Mouse (Mus musculus): ENCODE results near the gene Rnf43.

The Rnf43 gene

GRCm38 (mm10) chr11:87709513-87710261 is 47.2 kb downstream of the Rnf43 start:
- DNase-seq (ENCODE audit: extremely low spot score, low spot score), result peak; percentile 53

DNA sequence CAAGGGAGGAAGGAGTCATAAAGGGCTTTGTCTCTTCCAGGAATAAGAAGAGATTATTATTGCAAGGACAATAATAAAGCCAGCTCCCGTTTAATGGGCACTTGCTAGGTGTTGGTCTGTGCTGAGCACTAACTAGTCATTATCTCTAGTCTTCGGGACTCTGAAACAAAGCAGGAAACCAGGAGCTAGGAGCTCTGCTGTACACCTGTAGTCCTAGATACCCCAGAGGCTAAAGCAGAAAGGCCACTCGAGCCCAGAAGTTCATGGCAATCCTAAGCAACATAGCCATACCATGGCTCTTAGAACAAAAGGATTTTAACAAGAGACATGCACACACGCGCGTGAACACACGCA is 47.7 kb downstream of the Rnf43 start:
- no peak for DNase-seq (ENCODE audit: extremely low spot score, low spot score)

DNA sequence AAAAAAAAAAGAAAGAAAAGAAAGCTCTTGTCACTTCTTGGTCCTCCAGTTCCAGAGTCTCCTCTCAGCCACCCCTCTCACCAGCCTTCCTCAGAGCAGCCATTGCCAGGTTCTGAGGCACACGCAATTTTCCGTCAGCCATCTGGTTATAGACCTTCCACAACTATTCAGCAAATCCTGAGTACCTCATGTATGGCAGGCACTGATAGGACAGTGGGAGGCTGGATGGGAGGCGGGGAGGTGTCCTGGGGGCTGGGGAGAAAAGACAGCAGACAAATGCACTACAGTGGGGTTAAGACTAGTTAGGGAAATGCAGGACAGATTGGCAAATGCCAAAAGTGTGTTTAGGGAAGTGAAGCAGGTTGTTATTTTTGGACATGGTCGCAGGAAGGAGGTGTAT is 49.7 kb downstream of the Rnf43 start:
- no peak for DNase-seq (ENCODE audit: extremely low spot score, low spot score)

GRCm38 (mm10) chr11:87715999-87716398 is 53.5 kb downstream of the Rnf43 start:
- no peak for DNase-seq (ENCODE audit: extremely low spot score, low spot score)

DNA sequence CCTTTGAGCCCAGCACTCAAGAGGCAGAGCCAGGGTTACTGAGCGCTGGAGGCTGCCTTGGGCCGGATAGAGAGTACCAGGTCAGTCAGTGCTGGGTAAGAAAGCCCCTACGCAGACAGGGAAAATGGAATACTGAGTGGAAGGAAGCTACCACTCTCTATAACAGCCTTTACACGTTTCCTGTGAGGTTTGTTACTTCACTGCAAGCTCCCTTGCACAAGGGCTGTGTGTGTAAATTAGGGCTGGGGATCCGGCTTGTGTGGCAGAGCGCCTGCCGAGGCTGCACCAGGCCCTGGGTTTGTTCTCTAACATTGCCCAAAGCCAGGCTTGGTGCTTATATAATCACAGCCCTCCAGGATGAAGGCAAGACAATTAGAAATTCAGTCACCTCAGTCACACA is 57.0 kb downstream of the Rnf43 start:
- no peak for DNase-seq (ENCODE audit: extremely low spot score, low spot score)

- DNase-seq (ENCODE audit: extremely low spot score, low spot score), result no peak
Measured at GRCm38 (mm10) chr11:87720324-87720723, 57.8 kb downstream of the Rnf43 start.

DNA sequence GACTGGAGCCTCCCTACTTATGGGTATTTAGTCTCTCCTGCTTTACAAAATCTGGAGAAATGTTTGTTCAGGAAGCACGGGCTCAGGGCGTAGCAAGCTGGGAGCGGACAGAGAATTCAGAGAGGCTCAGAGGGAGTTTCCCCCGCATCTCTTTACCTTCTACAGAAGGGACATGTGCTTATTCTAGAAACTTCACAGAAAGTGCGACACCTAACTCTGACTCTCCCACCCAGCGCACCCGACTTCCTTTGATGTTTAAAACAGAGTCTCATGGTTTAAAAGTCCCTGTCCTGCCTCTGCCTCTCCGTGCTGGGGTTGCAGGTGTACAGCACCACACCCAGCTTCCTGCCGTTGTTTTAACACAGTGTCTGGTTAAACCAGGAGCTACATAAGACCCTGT is 58.3 kb downstream of the Rnf43 start:
- DNase-seq (ENCODE audit: extremely low spot score, low spot score), result no peak

DNA sequence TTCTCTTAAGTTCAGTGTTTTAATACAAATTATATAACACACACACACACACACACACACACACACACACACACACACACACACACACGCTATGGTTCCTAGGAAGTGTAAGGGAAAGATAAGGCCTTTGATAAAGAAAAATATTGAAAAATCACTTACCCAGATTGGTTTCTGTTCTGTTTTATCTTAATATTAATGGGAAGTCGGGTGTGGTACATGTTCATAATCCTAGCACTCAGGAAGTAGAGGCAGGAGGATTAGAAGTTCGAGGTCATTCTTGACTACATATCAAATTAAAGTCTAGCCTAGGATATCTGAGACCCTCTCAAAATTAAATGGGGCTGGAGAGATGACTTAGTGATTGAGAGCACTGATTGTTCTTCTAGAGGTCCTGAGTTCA is 59.6 kb downstream of the Rnf43 start:
- no peak for DNase-seq (ENCODE audit: extremely low spot score, low spot score)

GRCm38 (mm10) chr11:87722891-87723290 is 60.4 kb downstream of the Rnf43 start:
- DNase-seq (ENCODE audit: extremely low spot score, low spot score), result no peak

- no peak for DNase-seq (ENCODE audit: extremely low spot score, low spot score)
Measured at GRCm38 (mm10) chr11:87725515-87725914, 63.0 kb downstream of the Rnf43 start.

DNA sequence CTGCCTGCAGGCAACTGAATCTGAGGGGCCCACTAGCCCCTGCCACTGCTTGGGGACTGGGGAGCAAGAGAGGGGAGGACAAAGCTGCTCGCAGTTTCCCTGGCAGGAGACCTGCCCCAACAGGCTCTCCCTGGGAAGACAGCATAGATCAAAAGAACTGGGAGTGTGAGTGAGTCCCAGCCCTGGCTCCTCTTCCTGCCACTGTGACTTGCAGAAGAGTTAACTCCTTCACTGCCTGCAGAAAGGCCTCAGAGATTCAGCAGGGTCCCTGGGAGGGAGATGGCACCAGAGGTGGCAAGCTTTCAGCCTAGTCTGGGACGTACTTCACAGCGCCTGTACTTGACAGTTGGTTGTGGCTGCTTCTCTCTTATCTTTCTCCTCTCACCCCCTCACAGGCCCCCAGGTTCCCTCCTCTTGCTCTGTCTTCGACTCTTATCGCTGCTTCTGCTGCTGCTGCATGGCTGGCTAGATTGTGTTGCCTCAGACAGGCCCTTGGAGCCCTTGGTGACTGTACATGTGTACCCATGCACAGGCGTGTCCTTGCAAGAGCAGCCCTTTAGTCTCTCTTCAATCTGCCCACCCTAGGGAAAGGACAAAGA is 63.5 kb downstream of the Rnf43 start:
- DNase-seq (ENCODE audit: extremely low spot score, low spot score), result peak; percentile 37

GRCm38 (mm10) chr11:87727021-87727420 is 64.5 kb downstream of the Rnf43 start:
- no peak for DNase-seq (ENCODE audit: extremely low spot score, low spot score)

DNA sequence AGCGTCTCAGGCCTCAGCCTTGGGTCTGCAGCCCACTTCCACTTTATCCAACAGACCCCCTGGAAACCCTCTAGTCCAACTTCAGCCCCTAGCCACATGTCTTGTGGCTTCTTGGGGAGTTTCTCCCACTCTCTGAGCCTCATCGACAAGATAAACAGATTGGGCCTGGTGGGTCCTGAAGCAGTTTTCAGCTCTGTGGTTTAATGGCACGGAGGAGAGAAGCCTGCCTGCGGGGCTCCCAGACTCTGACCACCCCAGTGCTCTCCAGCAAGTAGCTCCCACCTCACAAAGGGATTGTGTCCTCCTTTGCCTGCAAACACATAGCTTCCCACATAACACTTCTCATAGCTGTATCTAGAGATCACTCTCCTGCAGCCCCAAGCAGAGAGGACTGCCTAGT is 64.9 kb downstream of the Rnf43 start:
- DNase-seq (ENCODE audit: extremely low spot score, low spot score), result no peak

DNA sequence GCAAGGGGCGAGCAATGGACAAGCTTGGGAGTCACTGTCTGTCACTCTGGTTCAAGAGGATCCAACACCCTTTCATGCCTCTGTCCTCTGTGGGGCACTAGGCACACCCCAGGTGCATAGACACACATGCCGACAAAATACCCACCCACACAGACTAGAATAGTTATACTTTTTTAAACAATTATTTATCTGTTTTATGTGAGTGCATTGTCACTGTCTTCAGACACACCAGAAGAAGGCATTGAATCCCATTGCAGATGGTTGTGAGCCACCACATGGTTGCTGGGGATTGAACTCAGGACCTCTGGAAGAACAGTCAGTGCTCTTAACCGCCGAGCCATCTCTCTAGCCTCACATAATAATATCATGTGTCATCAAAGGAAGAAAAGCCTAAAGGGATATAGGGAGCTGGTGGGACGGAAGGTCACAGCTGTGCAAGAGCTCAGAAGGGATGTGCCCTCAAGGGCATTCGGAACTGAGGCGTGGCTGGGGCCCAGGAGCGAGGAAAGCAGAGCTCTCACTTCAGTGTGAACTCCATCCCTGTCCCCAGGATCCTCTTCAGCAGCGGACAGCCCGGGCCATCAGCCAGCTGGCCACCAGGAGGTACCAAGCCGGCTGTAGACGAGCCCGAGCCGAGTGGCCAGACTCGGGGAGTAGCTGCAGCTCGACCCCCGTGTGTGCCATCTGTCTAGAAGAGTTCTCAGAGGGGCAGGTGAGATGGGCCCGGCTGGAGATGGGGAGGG is 66.5 kb downstream of the Rnf43 start:
- no peak for DNase-seq (ENCODE audit: extremely low spot score, low spot score)

DNA sequence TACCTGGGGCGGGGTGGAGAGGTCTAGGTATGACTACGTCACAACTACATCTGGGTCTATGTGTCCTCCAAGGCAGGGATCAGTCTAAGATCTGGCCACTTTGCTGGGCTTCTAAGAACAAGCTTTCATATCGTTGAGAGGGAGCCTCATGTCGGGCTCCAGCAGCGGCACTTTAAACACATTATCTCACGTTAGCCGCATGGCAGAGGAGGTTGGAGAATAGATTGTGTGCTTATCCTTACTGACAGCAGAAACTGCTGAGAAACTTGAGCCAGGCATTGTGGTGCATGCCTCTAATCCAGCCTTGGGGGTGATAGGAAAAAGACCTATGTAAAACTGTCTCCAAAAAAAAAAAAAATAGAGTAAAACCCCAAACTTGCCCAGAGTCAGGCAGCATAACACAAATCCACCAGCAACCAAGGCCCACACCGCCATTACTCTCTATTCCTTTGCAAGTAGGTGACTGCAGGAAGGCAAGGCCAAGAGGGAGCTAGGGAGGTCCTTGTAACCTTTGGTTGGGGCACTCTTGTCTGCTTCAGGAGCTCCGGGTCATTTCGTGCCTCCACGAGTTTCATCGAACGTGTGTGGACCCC is 67.2 kb downstream of the Rnf43 start:
- DNase-seq (ENCODE audit: extremely low spot score, low spot score), result no peak

GRCm38 (mm10) chr11:87730652-87731310 is 68.3 kb downstream of the Rnf43 start:
- DNase-seq (ENCODE audit: extremely low spot score, low spot score), result no peak

- DNase-seq (ENCODE audit: extremely low spot score, low spot score), result no peak
Measured at GRCm38 (mm10) chr11:87734346-87734745, 71.8 kb downstream of the Rnf43 start.

DNA sequence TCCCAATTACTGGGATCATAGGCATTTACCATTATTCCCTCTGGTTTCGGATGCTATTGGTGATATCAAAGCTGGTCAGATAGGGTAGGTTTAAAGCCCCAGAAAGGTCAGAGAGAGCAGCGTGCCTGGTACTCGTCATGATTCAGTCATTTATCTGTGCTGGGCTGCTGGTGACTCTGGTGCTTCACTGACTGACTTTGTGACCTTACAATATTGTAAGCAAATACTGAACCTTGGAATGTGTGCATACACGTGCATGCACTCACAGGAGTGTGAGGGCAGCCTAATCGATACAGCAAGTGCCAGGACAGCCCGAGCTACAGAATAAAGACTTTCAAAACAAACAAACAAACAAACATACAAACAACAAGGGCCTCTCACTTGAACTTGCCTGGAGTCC is 73.2 kb downstream of the Rnf43 start:
- DNase-seq (ENCODE audit: extremely low spot score, low spot score), result no peak

DNA sequence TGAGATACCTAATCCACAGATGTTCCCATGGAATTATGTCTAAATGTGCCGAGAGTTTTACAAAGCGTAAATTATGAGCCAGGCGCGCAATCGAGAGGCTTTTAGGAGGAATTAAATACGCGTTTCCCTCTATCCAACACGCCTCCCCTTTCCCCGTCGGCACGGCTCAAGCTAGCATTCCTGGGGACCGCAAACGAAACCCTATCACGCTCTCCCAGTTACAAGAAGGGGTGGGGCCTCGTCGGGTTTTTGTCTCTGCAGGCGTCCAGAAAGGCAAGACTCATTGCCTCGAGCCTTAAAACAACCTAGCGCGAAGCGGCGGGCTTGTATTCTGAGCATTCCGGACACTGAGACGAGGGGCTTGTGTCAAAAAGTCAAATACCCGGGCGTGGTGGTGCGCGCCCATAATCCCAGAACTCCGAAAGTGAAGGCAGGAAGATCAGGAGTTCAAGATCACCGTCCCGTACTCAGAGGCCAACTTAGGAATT is 74.2 kb downstream of the Rnf43 start:
- DNase-seq (ENCODE audit: extremely low spot score, low spot score), result peak; percentile 67

DNA sequence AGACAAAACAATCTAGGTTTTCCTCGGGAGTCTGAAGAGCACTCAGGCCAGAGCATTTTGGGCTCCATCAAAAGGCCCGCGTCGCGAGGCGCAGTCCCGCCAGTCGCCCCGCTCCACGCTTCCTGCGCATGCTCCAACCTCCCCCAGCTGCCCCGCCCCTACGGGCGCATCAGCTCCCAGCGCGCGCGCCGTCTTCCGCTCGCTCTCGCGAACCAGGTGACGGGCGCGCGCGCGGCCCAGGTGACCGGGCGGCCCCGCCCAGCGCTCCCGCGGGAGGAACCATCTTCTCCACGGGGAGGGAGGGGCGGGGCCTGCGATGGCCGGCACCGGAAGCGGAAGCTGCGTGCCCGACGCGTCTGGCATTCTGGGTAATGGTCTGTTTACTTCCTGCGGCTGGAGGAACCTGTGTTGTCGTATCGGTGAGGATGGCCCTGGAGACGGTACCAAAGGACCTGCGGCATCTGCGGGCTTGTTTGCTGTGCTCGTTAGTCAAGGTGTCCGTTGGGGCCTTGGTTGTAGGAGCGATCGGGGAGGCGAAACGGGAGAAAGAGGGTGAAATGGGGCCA is 74.7 kb downstream of the Rnf43 start, which contains the start of gene Supt4a:
TSS of gene Supt4a (plus strand) at position 378 of the 566 bp plus-strand sequence.
- peak; percentile 96 for DNase-seq (ENCODE audit: extremely low spot score, low spot score)

- DNase-seq (ENCODE audit: extremely low spot score, low spot score), result no peak
Measured at GRCm38 (mm10) chr11:87743691-87744090, 81.2 kb downstream of the Rnf43 start.
